Mouse (Mus musculus): Measurements from ENCODE around the gene Leo1.
A peak's percentile ranks its signal among the peaks of the same experiment; 100 is the strongest.
"Not testable (repeated sequence)": the region's sequence is repeated elsewhere in the genome, so short reads cannot be mapped to it uniquely, and the experiment has no call there.

Gene Leo1

DNA sequence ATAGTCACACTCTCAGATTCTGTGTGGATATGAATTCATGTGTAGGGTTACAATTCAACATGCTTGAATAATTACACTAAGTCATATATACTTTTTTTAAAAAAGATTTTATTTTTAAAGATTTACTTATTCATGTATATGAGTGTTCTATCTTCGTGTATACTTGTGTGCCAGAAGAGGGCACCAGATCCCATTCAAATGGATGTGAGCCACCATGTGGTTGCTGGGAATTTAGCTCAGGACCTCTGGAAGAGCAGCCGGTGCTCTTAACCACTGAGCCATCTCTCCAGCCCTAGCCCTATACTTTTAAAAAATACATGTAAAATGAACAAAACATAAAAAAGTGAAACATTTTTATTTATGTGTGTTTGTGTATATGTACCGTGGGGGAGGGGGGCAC lies 26.3 kb downstream of the Leo1 start:
- no peak for DNase-seq (ENCODE audit: low spot score in 2 of 2)

DNA sequence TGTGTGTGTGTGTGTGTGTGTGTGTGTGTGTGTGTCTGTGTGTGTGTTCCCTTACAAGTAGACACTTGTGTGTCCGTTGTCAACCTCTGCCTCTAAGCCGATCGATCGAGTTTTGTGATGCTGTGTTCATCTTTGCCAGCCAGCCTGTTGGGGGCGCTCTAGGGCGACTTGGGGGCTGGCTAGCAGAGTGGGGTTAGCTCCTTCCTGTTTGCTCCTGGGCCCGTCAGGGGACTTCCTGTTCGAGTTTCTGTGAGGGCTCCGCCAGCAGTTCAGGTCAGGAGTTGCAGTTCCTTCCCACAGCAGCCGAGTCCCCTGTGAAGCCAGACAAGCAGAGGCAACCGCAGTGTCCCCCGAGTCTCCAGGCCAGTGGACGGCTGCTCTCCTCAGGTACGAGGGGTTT lies 27.0 kb downstream of the Leo1 start:
- no peak for DNase-seq (ENCODE audit: low spot score in 2 of 2)

DNA sequence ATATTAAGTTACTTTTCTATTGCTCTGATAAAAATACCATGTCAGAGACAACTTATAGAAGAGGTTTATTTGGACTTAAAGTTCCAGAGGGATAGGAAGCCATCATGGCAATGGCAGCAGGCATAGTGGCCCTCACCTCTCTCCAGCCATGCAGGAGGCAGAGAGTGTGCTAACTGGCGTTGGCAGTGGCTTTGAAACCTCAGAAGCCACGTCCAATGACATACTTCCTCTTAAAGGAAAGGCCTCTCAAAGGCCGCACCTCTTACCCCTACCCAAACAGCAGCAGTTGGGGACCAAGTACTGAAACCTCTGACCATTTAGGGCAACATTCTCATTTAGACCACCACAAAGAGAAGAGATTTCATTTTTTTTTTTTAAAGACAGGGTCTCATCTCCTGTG lies 35.9 kb downstream of the Leo1 start:
- DNase-seq (ENCODE audit: low spot score in 2 of 2) = no peak

DNA sequence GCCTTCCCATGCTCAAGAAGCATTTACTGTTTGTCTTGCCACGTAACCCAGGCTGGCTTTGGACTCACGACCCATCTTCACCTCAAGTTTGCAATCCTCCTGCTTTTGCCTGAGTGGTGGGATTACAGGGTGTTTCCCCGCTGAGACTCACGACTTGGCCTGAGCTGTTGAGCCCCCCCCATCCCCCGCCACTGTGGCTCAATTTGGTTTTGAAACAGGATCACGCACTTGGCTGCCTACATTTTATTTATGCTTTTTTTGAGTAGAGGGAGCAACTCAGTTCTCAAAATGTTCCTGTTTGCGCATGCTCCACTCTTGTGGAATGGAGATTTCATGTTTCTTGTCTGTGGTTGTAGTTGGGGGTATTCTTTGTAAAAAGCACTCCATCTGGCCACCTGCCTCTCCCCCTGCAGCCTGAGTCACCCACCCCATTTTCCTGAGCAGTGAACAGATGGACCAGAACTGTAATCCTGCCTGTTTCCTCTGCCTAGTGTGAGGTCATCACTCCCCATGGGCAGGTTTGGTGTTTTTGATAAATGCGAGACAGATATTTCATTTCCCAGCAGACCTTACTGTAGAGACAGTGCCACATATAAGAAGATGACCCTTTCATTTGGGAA lies 37.9 kb downstream of the Leo1 start:
- DNase-seq (ENCODE audit: low spot score in 2 of 2) = no peak

DNA sequence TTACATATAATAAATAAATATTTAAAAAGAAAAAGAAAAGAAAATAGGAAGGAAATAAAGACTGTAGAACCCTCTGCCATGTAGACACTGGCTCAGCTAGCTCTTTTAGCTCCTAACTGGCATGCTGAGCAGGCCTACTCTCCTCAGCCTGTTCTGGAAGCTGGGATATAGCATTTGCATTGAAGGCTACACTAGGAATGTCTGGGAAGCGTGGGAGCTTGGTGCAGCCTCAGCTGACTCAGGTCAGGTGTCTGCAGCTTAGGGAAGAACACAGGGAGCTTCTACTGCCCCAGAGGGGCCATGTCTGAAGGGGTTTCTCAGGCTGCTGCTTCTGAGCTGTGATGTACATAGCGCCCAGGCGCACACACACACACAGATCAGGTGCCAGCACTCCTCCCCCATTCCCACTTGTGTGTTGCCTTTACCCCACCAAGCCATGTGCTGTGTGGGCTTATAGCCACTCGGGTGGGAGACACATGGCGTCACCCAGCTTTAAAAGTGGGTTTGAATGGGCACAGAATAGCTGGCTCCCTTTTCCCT lies 39.3 kb downstream of the Leo1 start:
- no peak for DNase-seq (ENCODE audit: low spot score in 2 of 2)

DNA sequence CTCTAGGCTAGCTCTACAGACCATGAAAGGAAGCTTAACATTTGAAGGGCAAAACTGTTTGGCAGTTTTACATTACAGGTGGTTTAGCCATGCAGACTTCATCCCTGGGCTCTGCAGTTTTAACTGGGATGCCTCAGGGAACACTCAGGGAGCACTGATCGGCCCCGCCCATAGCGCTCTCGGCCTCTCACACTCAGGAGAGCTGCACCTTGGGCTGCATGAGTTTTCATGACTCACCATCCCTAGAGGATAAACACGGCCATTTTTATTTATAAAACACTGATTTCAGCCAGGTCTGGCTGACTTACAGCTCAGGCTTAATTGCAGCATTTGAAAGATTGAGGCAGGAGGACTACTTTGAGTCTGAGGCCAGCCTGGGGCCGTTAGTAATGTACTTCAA lies 43.9 kb downstream of the Leo1 start:
- no peak for DNase-seq (ENCODE audit: low spot score in 2 of 2)

DNA sequence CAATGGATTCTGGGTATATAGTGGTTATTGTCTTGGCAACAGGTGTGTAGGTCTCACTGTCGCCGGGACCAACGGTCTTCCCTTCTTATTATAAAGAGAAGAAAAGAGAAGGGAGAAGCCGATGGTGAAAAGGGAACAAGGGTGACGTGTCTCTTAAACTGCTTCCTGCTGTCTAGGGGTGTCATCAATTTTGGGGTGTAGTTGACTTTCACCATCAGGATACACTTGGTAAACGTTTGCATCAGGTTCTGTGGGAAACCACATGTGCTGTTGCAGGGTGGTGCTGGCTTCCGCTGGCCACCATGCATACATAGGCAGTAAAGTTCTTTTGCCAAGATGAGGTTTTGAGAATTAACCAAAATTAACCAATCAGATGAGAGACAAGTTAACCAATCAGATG lies 46.9 kb downstream of the Leo1 start:
- DNase-seq (ENCODE audit: low spot score in 2 of 2) = not testable (repeated sequence)

DNA sequence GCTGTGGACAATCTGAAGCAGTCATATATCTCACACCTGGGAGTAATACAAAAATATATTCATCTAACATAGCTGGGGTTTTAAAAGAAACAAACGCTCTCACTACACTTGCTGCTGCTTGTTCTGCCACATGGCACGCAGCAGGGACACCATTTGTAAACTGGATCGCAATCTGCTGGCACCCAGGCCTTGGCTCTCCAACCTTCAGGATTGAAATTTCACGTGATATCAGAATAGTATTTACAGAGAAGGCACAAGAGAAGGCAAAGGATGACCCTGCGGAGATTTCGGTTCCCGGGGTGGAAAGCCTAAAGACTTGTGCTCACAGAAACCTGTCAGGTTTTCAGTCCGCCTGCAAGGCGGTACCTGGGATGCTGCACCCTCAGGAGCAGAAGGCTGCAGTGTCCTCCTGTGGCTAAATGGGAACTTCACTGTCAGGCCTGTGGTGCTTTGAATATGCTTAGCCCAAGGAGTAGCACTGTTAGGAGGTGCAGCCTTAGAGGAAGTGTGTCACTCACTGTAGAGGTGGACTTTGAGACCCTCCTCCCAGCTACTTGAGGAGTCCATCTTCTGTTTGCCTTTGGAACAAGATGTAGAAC lies 53.2 kb downstream of the Leo1 start:
- no peak for DNase-seq (ENCODE audit: low spot score in 2 of 2)

DNA sequence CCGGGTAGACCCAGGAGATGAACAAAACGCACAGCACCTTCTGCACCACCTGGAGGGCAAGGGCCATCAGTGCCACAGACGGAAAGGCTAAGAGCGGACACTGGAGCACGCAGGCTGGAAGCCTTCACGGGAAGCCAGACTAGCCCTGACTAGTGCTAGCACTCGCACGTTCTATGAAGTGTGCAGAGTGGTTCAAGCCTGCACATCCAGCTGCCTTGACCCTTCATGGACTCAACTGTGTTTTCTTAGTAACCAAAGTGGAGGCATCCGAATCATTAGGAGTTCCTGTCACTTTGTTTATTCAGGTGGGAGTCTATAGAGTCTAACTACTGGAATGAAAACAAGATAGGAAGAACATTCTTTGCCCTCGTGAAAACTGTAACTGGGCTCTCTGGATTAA lies 54.6 kb downstream of the Leo1 start:
- no peak for DNase-seq (ENCODE audit: low spot score in 2 of 2)

DNA sequence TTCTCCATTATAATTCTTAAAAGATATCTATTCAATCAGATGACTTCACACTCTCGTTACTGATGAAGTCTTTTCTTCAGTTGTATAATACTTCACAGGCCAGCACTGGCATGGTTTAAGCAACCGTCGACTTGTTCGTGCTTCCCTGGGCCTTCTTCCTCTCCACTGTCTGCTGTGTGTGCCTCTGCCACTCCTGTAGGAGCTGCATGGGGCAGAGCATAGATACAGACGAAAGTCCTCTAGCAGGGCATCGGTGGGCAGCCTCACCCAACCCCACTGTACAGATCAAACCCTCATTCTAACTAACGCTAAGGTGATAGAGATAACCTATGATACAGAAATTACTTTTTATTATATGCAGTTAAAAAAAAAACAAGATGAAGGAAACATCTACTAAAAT lies 57.2 kb downstream of the Leo1 start:
- no peak for DNase-seq (ENCODE audit: low spot score in 2 of 2)

DNA sequence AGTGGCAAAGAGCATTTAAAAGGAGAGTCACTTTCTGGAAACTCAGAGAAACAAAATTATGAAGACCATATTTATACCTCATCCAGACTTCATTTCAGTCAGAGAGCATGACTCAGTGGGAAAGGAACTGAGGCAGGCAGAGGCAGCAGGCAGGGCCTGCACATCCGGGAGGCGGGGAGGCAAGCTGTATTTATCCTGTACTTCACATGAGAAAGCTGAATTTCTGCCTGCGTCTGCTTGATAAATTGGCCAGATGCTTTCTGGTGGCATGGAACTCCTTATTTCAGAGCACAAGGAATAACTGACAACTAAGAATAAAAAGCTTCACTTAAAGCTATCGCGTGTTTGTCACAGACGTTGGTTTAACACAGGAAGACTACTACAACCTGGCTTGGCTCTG lies 63.0 kb downstream of the Leo1 start:
- DNase-seq (ENCODE audit: low spot score in 2 of 2) = no peak

DNA sequence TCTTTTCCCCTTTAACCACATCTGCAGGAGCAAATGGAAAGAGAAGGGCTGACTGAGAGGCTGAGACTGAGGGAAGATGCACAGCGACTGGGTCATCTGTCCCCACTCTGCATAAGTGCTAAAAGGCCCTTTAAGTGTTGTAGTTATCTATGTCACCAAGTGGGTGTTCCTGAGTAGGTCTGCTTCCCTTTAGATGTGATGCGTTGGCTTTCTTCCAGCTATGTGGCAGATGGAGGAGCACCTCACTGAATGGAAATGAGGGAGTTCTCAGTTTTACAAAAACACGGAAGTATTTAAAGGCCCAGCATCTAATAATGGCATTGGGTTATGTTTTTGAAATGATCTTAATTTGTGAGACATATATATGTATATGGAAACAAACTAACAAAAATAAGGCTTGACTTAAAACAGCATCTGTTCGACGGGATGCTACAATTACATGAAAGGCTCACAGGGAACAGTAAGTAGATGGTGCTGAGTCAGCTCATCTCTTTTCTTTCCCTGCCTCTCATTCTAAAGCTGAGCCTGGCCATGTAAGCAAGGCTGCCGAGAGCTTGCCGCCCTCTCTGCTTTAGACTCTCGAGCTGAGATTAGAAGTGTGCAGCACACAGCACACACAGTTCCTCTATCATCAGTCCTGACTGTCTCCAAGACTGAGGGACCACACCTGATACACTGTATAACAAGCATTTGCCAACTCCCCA lies 70.1 kb downstream of the Leo1 start:
- no peak for DNase-seq (ENCODE audit: low spot score in 2 of 2)

DNA sequence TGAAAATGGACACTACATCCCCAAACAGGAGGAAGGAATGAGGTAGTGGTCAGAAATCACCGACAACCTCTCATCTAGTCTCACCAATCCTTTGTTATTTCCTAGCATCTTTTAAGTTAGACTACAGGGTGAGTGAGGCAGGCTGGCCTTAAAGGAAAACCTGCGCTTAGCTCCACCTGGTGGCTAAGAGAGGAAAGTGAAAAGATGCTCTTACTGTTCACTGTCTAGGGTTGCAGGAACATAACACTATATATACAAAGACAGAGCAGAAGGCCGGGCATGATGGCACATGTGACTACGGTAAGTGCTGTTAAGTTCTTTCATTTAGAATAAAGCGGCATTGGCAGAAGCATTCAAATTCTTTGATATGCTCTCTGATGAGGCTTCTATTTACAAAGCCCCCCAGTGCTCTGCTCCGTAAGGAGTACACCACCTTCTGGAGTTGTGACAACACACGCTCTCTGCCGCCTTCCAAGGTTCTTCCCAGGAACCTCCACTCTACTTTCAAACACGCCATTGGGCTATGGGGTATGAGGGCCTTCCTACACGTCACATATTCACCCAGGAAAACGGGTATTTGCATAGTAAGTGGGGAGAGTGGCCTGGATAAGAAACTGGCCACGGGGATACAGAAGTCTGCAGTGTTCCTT lies 74.3 kb downstream of the Leo1 start:
- peak in 1 of 2 experiments; percentile 35 for DNase-seq (ENCODE audit: low spot score in 2 of 2)
